Mouse (Mus musculus) left cerebral cortex, postnatal 4 days (tissue): Measurements from ENCODE around the gene Cox11. TPM values are rescaled to one million over a fixed set of nuclear protein-coding genes. Genes with fewer than 3 reads are reported as not detected.

ENCODE experiments used
- DNase-seq: peaks from one replicate; pipeline ENCODE4 v3.0.0-alpha.2; 2022
- intact Hi-C: fragments of 180-260 bp; cut with DNase I; formaldehyde crosslinking; loops from one replicate; pipeline ENCODE4 v1.15.1; 2025
- total RNA-seq, 2 experiments: library from RNA; stranded (reverse); gene quantifications; 2 replicates each; pipeline ENCODE4 v1.2.3; 2021

The Cox11 gene
- total RNA-seq, 2 experiments from 2014 or later = 24.6 to 27.9 TPM

- DNase-seq = no peak
- intact Hi-C loops = no loop called here
These were observed 25.8 kb downstream of the Cox11 start for GRCm38 (mm10) chr11:90663618-90664297.

GRCm38 (mm10) chr11:90664345-90664986 is 26.5 kb downstream of the Cox11 start:
- intact Hi-C loops = no loop called here
- DNase-seq = no peak

- intact Hi-C loops = no loop called here
- peak; percentile 46 for DNase-seq
These were observed 27.2 kb downstream of the Cox11 start for GRCm38 (mm10) chr11:90665161-90665560.

GRCm38 (mm10) chr11:90666144-90666757 is 28.3 kb downstream of the Cox11 start:
- no peak for DNase-seq
- intact Hi-C loops = no loop called here

GRCm38 (mm10) chr11:90666916-90667315 is 28.9 kb downstream of the Cox11 start:
- no peak for DNase-seq
- intact Hi-C loops = no loop called here

GRCm38 (mm10) chr11:90667325-90667724 is 29.4 kb downstream of the Cox11 start:
- DNase-seq = no peak
- intact Hi-C loops = no loop called here

GRCm38 (mm10) chr11:90675479-90676110 is 37.6 kb downstream of the Cox11 start:
- no peak for DNase-seq
- intact Hi-C loops = no loop called here

GRCm38 (mm10) chr11:90677027-90677426 is 39.1 kb downstream of the Cox11 start:
- intact Hi-C loops = no loop called here

GRCm38 (mm10) chr11:90677771-90678288 is 39.9 kb downstream of the Cox11 start:
- intact Hi-C loops = no loop called here

More at GRCm38 (mm10) chr11:90677027-90677426, 39.1 kb downstream of the Cox11 start:
- DNase-seq = no peak

GRCm38 (mm10) chr11:90678582-90678981 is 40.6 kb downstream of the Cox11 start:
- intact Hi-C loops = no loop called here
- no peak for DNase-seq

More at GRCm38 (mm10) chr11:90677771-90678288, 39.9 kb downstream of the Cox11 start:
- DNase-seq = no peak

- intact Hi-C loops = no loop called here
- no peak for DNase-seq
These were observed 43.2 kb downstream of the Cox11 start for GRCm38 (mm10) chr11:90681171-90681570.

GRCm38 (mm10) chr11:90684765-90685164 is 46.8 kb downstream of the Cox11 start:
- no peak for DNase-seq
- intact Hi-C loops = no loop called here

- intact Hi-C loops = no loop called here
- no peak for DNase-seq
These were observed 47.2 kb downstream of the Cox11 start for GRCm38 (mm10) chr11:90685196-90685595.

GRCm38 (mm10) chr11:90686287-90687025 is 48.5 kb downstream of the Cox11 start:
- no peak for DNase-seq
- intact Hi-C loops = no loop called here

- intact Hi-C loops = no loop called here
- no peak for DNase-seq
These were observed 49.1 kb downstream of the Cox11 start for GRCm38 (mm10) chr11:90687040-90687439.

- peak; percentile 82 for DNase-seq
- intact Hi-C loops = no loop called here
These were observed 49.8 kb downstream of the Cox11 start, which contains the start of gene Tom1l1 for GRCm38 (mm10) chr11:90687460-90688416. Tom1l1 (minus strand) TSS chr11:90688366.

- intact Hi-C loops = no loop called here
- DNase-seq = no peak
These were observed 52.4 kb downstream of the Cox11 start for GRCm38 (mm10) chr11:90690361-90690760.

GRCm38 (mm10) chr11:90694206-90694605 is 56.2 kb downstream of the Cox11 start:
- DNase-seq = no peak
- intact Hi-C loops = no loop called here
